In genomic region chr15:103146627-103147421, GRCm38 (mm10) we compare ENCODE assay signal across 9 mouse cellular contexts. TPM values are rescaled to one million over a fixed set of nuclear protein-coding genes. Genes with fewer than 3 reads are reported as not detected.
DNase-seq lines count a peak whose midpoint lies in the region; ATAC-seq lines count a peak whose summit lies in the region.
"Had no signal": no experiment of that assay in that cellular context is flagged by ENCODE, and none has a peak within 500 bp of the region (broad histone marks: within the 10 kb centered on the region; RNA-seq: fewer than 3 reads in every experiment).

No protein-coding gene starts in this region.

- peak overlapping the region; percentile 49 for H3K4me3 ChIP-seq in forebrain, embryonic 16.5 days (replicated peaks; ENCODE audit: low read length)
- H3K4me3 ChIP-seq in liver, embryonic 13.5 days (replicated peaks) = peak overlapping the region; percentile 28

- H3K27me3 ChIP-seq in forebrain, embryonic 16.5 days (replicated peaks; ENCODE audit: control insufficient read depth, insufficient read depth, low read length) = peaks cover 17% of the 10 kb centered on the region
- H3K27me3 ChIP-seq in liver, embryonic 13.5 days = peaks cover 80% of the 10 kb centered on the region
- H3K27me3 ChIP-seq: Patski had no signal

- no peaks in the 10 kb centered on the region for H3K36me3 ChIP-seq in forebrain, embryonic 16.5 days (ENCODE audit: control insufficient read depth, insufficient read depth)
- H3K36me3 ChIP-seq in liver, embryonic 13.5 days = no peaks in the 10 kb centered on the region

- ATAC-seq in forebrain, embryonic 16.5 days = peak; percentile 78
- no peak for ATAC-seq in liver, embryonic 13.5 days (ENCODE audit: low read depth)
- ATAC-seq: Patski had no signal

- DNase-seq in kidney, adult 18-20 months = peak; percentile 43
- DNase-seq in kidney, adult 8-10 months = no peak
- DNase-seq in cerebellum, adult 11-12 months = peak; percentile 25
- peak; percentile 43 to 56 for DNase-seq in kidney, postnatal 25 days
- DNase-seq in liver, embryonic 13.5 days = no peak
- peak; percentile 76 for DNase-seq in right cerebral cortex, postnatal 14 days
- no peak for DNase-seq in thymus, postnatal 25 days

- H3K9ac ChIP-seq in forebrain, embryonic 16.5 days (replicated peaks; ENCODE audit: low read depth, low read length) = peak overlapping the region; percentile 72
- H3K9ac ChIP-seq in liver, embryonic 13.5 days = no peak overlapping the region

- H3K27ac ChIP-seq in forebrain, embryonic 16.5 days (ENCODE audit: low read length) = peak overlapping the region; percentile 55
- H3K27ac ChIP-seq in liver, embryonic 13.5 days = no peak overlapping the region

- H3K4me2 ChIP-seq in forebrain, embryonic 16.5 days (ENCODE audit: low read length) = peak overlapping the region; percentile 90
- H3K4me2 ChIP-seq in liver, embryonic 13.5 days = peak overlapping the region; percentile 50

- whole genome bisulfite sequencing in forebrain, embryonic 16.5 days = under 1% methylated on average over 57 of the region's 57 CpGs
- WGBS in liver, embryonic 13.5 days (ENCODE audit: insufficient replicate concordance) = 2% methylated on average over 49 of the region's 57 CpGs

- H3K9me3 ChIP-seq in forebrain, embryonic 16.5 days (ENCODE audit: control insufficient read depth, low read length) = no peaks in the 10 kb centered on the region
- no peaks in the 10 kb centered on the region for H3K9me3 ChIP-seq in liver, embryonic 13.5 days (replicated peaks)

- H3K4me1 ChIP-seq in forebrain, embryonic 16.5 days (replicated peaks; ENCODE audit: control insufficient read depth, insufficient read depth, low read length) = peaks cover 23% of the 10 kb centered on the region
- H3K4me1 ChIP-seq in liver, embryonic 13.5 days (replicated peaks) = no peaks in the 10 kb centered on the region

RNA-seq across cellular contexts. Expression of gene Smug1, which starts 20.1 kb away (rescaled TPM):
- polyA plus RNA-seq in forebrain, embryonic 16.5 days (2015; fragmentation: Nextera tagmentation; extraction: Ambion mirVana) = 28.0 and 29.2 TPM in 2 replicates
- 5.0 and 6.4 TPM in 2 replicates for polyA plus RNA-seq in liver, embryonic 13.5 days (2015; fragmentation: Nextera tagmentation; extraction: Ambion mirVana)

Comparison
In these comparisons a context has a peak if more than half of its experiments do, and no peak if none do; other contexts are left out.
1. DNase-seq: peak in kidney, adult 18-20 months (single experiment), cerebellum, adult 11-12 months (single experiment), kidney, postnatal 25 days (2 of 2) and right cerebral cortex, postnatal 14 days (single experiment); none in kidney, adult 8-10 months (0 of 2), liver, embryonic 13.5 days (single experiment) and thymus, postnatal 25 days (single experiment).